Mouse (Mus musculus): ENCODE results near the gene Hist1h1e. TPM values are rescaled to one million over a fixed set of nuclear protein-coding genes. Genes with fewer than 3 reads are reported as not detected.

Hist1h1e gene
- polyA plus RNA-seq (2015; fragmentation: Illumina TruSeq; extraction: RNeasy Lipid Tissue Mini Kit (QIAGEN cat#74804); ENCODE audit: low read depth, low replicate concordance) = 3.1 TPM

GRCm38 (mm10) chr13:23622175-23622671 lies at the start of gene Hist1h1e:
Gene Hist1h1e (minus strand): TSS chr13:23622558.

GRCm38 (mm10) chr13:23620733-23621531 lies 1.4 kb downstream of the Hist1h1e start, which contains the start of gene Hist1h2be:
Gene Hist1h2be (minus strand): TSS chr13:23621124.

DNA sequence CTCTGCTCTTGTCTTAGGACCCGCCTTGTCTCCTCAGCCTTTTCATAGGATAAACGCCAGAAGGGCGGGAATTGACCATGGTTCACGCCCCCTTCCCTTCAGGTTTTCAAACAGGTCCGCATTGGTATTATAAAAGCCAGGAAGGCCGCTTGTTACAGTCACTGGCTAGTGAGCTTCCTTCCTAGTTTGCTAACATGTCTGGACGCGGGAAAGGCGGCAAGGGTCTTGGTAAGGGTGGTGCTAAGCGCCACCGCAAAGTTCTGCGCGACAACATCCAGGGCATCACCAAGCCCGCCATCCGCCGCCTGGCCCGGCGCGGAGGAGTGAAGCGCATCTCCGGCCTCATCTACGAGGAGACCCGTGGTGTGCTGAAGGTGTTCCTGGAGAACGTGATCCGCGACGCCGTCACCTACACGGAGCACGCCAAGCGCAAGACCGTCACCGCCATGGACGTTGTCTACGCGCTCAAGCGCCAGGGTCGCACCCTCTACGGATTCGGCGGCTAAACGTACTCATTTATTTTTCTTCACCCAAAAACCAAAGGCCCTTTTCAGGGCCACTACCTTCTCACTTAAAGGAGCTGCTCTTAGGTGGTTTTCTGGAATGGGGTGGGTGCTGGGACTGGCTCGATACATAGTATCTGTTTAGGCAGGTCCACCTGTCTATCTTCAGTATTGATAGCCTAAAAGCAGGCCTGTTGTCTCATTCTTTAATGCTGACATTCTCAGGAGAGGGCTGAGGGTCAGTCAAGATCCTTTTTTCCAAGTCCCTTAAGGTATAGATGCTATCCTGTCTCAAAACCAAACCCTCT lies 40.7 kb downstream of the Hist1h1e start, which contains the start of gene Hist1h4d:
Hist1h4d (plus strand) TSS at position 191 of the 811 bp plus-strand sequence.

GRCm38 (mm10) chr13:23575271-23575851 lies 47.0 kb downstream of the Hist1h1e start, which contains the start of gene Hist1h3d:
Gene Hist1h3d (plus strand): TSS chr13:23575763.

GRCm38 (mm10) chr13:23573898-23574524 lies 48.3 kb downstream of the Hist1h1e start, which contains the start of the genes Hist1h2bf and Hist1h2ad:
Gene Hist1h2bf (minus strand): TSS chr13:23574196.
Gene Hist1h2ad (plus strand): TSS chr13:23574381.

DNA sequence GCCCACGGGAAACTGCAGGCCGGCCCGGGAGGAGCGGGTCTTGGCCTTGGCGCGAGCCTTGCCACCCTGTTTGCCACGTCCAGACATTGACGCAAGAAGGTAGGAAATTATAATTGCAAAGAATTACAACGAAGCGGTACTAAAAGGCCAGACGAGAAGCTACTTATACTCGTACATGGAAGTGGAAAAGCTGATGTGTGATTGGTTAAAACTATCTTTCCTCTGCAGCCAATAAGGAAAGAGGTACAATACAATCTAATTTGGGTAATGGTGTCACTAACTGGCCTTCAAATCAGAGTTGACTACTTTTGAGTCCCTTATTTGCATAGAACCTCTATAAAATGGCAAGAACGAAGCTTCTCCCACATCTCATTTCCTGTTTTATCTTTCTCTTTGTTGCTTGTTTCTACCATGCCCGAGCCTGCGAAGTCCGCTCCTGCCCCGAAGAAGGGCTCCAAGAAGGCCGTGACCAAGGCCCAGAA lies 51.3 kb downstream of the Hist1h1e start, which contains the start of the genes Hist1h2ae and Hist1h2bg:
Hist1h2ae (minus strand) TSS at position 199 of the 482 bp plus-strand sequence.
Hist1h2bg (plus strand) TSS at position 375 of the 482 bp plus-strand sequence.

Other genes starting within 250 kb of the Hist1h1e start
- gene Abt1, start 198.7 kb downstream of the Hist1h1e start, polyA plus RNA-seq (2015; fragmentation: Illumina TruSeq; extraction: RNeasy Lipid Tissue Mini Kit (QIAGEN cat#74804); ENCODE audit: low read depth, low replicate concordance) = 6.8 TPM
- gene Btn1a1, start 156.7 kb downstream of the Hist1h1e start, polyA plus RNA-seq (2015; fragmentation: Illumina TruSeq; extraction: RNeasy Lipid Tissue Mini Kit (QIAGEN cat#74804); ENCODE audit: low read depth, low replicate concordance) = not detected
- 1.8 TPM for gene Btn2a2, start 133.7 kb downstream of the Hist1h1e start, polyA plus RNA-seq (2015; fragmentation: Illumina TruSeq; extraction: RNeasy Lipid Tissue Mini Kit (QIAGEN cat#74804); ENCODE audit: low read depth, low replicate concordance)
- 5.4 TPM for gene Hist1h4h, start 91.5 kb downstream of the Hist1h1e start, polyA plus RNA-seq (2015; fragmentation: Illumina TruSeq; extraction: RNeasy Lipid Tissue Mini Kit (QIAGEN cat#74804); ENCODE audit: low read depth, low replicate concordance)
- not detected for gene Hist1h2af, start 88.7 kb downstream of the Hist1h1e start, polyA plus RNA-seq (2015; fragmentation: Illumina TruSeq; extraction: RNeasy Lipid Tissue Mini Kit (QIAGEN cat#74804); ENCODE audit: low read depth, low replicate concordance)
- not detected for gene Hist1h3g, start 87.1 kb downstream of the Hist1h1e start, polyA plus RNA-seq (2015; fragmentation: Illumina TruSeq; extraction: RNeasy Lipid Tissue Mini Kit (QIAGEN cat#74804); ENCODE audit: low read depth, low replicate concordance)
- 0.37 TPM for gene Hist1h2bh, start 79.2 kb downstream of the Hist1h1e start, polyA plus RNA-seq (2015; fragmentation: Illumina TruSeq; extraction: RNeasy Lipid Tissue Mini Kit (QIAGEN cat#74804); ENCODE audit: low read depth, low replicate concordance)
- gene Hist1h3f, start 78.5 kb downstream of the Hist1h1e start, polyA plus RNA-seq (2015; fragmentation: Illumina TruSeq; extraction: RNeasy Lipid Tissue Mini Kit (QIAGEN cat#74804); ENCODE audit: low read depth, low replicate concordance) = not detected
- not detected for gene Hist1h4f, start 70.9 kb downstream of the Hist1h1e start, polyA plus RNA-seq (2015; fragmentation: Illumina TruSeq; extraction: RNeasy Lipid Tissue Mini Kit (QIAGEN cat#74804); ENCODE audit: low read depth, low replicate concordance)
- gene Hist1h1d, start 69.3 kb downstream of the Hist1h1e start, polyA plus RNA-seq (2015; fragmentation: Illumina TruSeq; extraction: RNeasy Lipid Tissue Mini Kit (QIAGEN cat#74804); ENCODE audit: low read depth, low replicate concordance) = 0.06 TPM
- not detected for gene Hist1h3e, start 60.2 kb downstream of the Hist1h1e start, polyA plus RNA-seq (2015; fragmentation: Illumina TruSeq; extraction: RNeasy Lipid Tissue Mini Kit (QIAGEN cat#74804); ENCODE audit: low read depth, low replicate concordance)
- gene Hist1h2ae, start 51.3 kb downstream of the Hist1h1e start, polyA plus RNA-seq (2015; fragmentation: Illumina TruSeq; extraction: RNeasy Lipid Tissue Mini Kit (QIAGEN cat#74804); ENCODE audit: low read depth, low replicate concordance) = not detected
- 3.5 TPM for gene Hist1h2bg, start 51.2 kb downstream of the Hist1h1e start, polyA plus RNA-seq (2015; fragmentation: Illumina TruSeq; extraction: RNeasy Lipid Tissue Mini Kit (QIAGEN cat#74804); ENCODE audit: low read depth, low replicate concordance)
- not detected for gene Hist1h2bf, start 48.4 kb downstream of the Hist1h1e start, polyA plus RNA-seq (2015; fragmentation: Illumina TruSeq; extraction: RNeasy Lipid Tissue Mini Kit (QIAGEN cat#74804); ENCODE audit: low read depth, low replicate concordance)
- not detected for gene Hist1h2ad, start 48.2 kb downstream of the Hist1h1e start, polyA plus RNA-seq (2015; fragmentation: Illumina TruSeq; extraction: RNeasy Lipid Tissue Mini Kit (QIAGEN cat#74804); ENCODE audit: low read depth, low replicate concordance)
- 0.76 TPM for gene Hist1h3d, start 46.8 kb downstream of the Hist1h1e start, polyA plus RNA-seq (2015; fragmentation: Illumina TruSeq; extraction: RNeasy Lipid Tissue Mini Kit (QIAGEN cat#74804); ENCODE audit: low read depth, low replicate concordance)
- gene Hist1h4d, start 41.0 kb downstream of the Hist1h1e start, polyA plus RNA-seq (2015; fragmentation: Illumina TruSeq; extraction: RNeasy Lipid Tissue Mini Kit (QIAGEN cat#74804); ENCODE audit: low read depth, low replicate concordance) = not detected
- 6.4 TPM for gene Hist1h2be, start 1.4 kb downstream of the Hist1h1e start, polyA plus RNA-seq (2015; fragmentation: Illumina TruSeq; extraction: RNeasy Lipid Tissue Mini Kit (QIAGEN cat#74804); ENCODE audit: low read depth, low replicate concordance)
- 2.0 TPM for gene Hist1h2ac, start 61.4 kb upstream of the Hist1h1e start, polyA plus RNA-seq (2015; fragmentation: Illumina TruSeq; extraction: RNeasy Lipid Tissue Mini Kit (QIAGEN cat#74804); ENCODE audit: low read depth, low replicate concordance)
- 79.4 TPM for gene Hist1h2bc, start 61.6 kb upstream of the Hist1h1e start, polyA plus RNA-seq (2015; fragmentation: Illumina TruSeq; extraction: RNeasy Lipid Tissue Mini Kit (QIAGEN cat#74804); ENCODE audit: low read depth, low replicate concordance)
- not detected for gene Hist1h1t, start 73.3 kb upstream of the Hist1h1e start, polyA plus RNA-seq (2015; fragmentation: Illumina TruSeq; extraction: RNeasy Lipid Tissue Mini Kit (QIAGEN cat#74804); ENCODE audit: low read depth, low replicate concordance)
- gene Hist1h4c, start 75.9 kb upstream of the Hist1h1e start, polyA plus RNA-seq (2015; fragmentation: Illumina TruSeq; extraction: RNeasy Lipid Tissue Mini Kit (QIAGEN cat#74804); ENCODE audit: low read depth, low replicate concordance) = 1.3 TPM
- gene Hfe, start 88.3 kb upstream of the Hist1h1e start, polyA plus RNA-seq (2015; fragmentation: Illumina TruSeq; extraction: RNeasy Lipid Tissue Mini Kit (QIAGEN cat#74804); ENCODE audit: low read depth, low replicate concordance) = 4.4 TPM
- 35.3 TPM for gene Hist1h1c, start 116.2 kb upstream of the Hist1h1e start, polyA plus RNA-seq (2015; fragmentation: Illumina TruSeq; extraction: RNeasy Lipid Tissue Mini Kit (QIAGEN cat#74804); ENCODE audit: low read depth, low replicate concordance)
- not detected for gene Hist1h3c, start 123.0 kb upstream of the Hist1h1e start, polyA plus RNA-seq (2015; fragmentation: Illumina TruSeq; extraction: RNeasy Lipid Tissue Mini Kit (QIAGEN cat#74804); ENCODE audit: low read depth, low replicate concordance)
- gene Hist1h2bb, start 124.2 kb upstream of the Hist1h1e start, polyA plus RNA-seq (2015; fragmentation: Illumina TruSeq; extraction: RNeasy Lipid Tissue Mini Kit (QIAGEN cat#74804); ENCODE audit: low read depth, low replicate concordance) = not detected
- not detected for gene Hist1h2ab, start 128.6 kb upstream of the Hist1h1e start, polyA plus RNA-seq (2015; fragmentation: Illumina TruSeq; extraction: RNeasy Lipid Tissue Mini Kit (QIAGEN cat#74804); ENCODE audit: low read depth, low replicate concordance)
- gene Hist1h3b, start 129.7 kb upstream of the Hist1h1e start, polyA plus RNA-seq (2015; fragmentation: Illumina TruSeq; extraction: RNeasy Lipid Tissue Mini Kit (QIAGEN cat#74804); ENCODE audit: low read depth, low replicate concordance) = not detected
- not detected for gene Hist1h4b, start 134.5 kb upstream of the Hist1h1e start, polyA plus RNA-seq (2015; fragmentation: Illumina TruSeq; extraction: RNeasy Lipid Tissue Mini Kit (QIAGEN cat#74804); ENCODE audit: low read depth, low replicate concordance)
- gene Hist1h4a, start 138.7 kb upstream of the Hist1h1e start, polyA plus RNA-seq (2015; fragmentation: Illumina TruSeq; extraction: RNeasy Lipid Tissue Mini Kit (QIAGEN cat#74804); ENCODE audit: low read depth, low replicate concordance) = not detected
- gene Hist1h3a, start 139.8 kb upstream of the Hist1h1e start, polyA plus RNA-seq (2015; fragmentation: Illumina TruSeq; extraction: RNeasy Lipid Tissue Mini Kit (QIAGEN cat#74804); ENCODE audit: low read depth, low replicate concordance) = not detected
- gene Hist1h1a, start 141.1 kb upstream of the Hist1h1e start, polyA plus RNA-seq (2015; fragmentation: Illumina TruSeq; extraction: RNeasy Lipid Tissue Mini Kit (QIAGEN cat#74804); ENCODE audit: low read depth, low replicate concordance) = not detected
- not detected for gene Trim38, start 147.4 kb upstream of the Hist1h1e start, polyA plus RNA-seq (2015; fragmentation: Illumina TruSeq; extraction: RNeasy Lipid Tissue Mini Kit (QIAGEN cat#74804); ENCODE audit: low read depth, low replicate concordance)
- gene Slc17a2, start 184.4 kb upstream of the Hist1h1e start, polyA plus RNA-seq (2015; fragmentation: Illumina TruSeq; extraction: RNeasy Lipid Tissue Mini Kit (QIAGEN cat#74804); ENCODE audit: low read depth, low replicate concordance) = not detected
- not detected for gene Slc17a3, start 216.9 kb upstream of the Hist1h1e start, polyA plus RNA-seq (2015; fragmentation: Illumina TruSeq; extraction: RNeasy Lipid Tissue Mini Kit (QIAGEN cat#74804); ENCODE audit: low read depth, low replicate concordance)
- not detected for gene Slc17a1, start 245.2 kb upstream of the Hist1h1e start, polyA plus RNA-seq (2015; fragmentation: Illumina TruSeq; extraction: RNeasy Lipid Tissue Mini Kit (QIAGEN cat#74804); ENCODE audit: low read depth, low replicate concordance)